Mouse (Mus musculus) small intestine, adult 2 months (tissue): Measurements from ENCODE around the gene Eml1.

Experiments
- CTCF ChIP-seq: fragments of 200-500 bp; IDR thresholded peaks from 2 replicates; pipeline ENCODE4 v1.5.1; 2012; ENCODE audit warnings: low read depth, mild to moderate bottlenecking, control low read depth, inconsistent platforms, low read length, moderate library complexity, mixed read lengths; ENCODE audit not compliant: insufficient replicate concordance, insufficient read length; ENCODE audit errors: extremely low read depth
- POLR2A ChIP-seq: fragments of 200-500 bp; IDR thresholded peaks from 2 replicates; pipeline ENCODE4 v1.6.1; 2012; ENCODE audit warnings: low read depth, mild to moderate bottlenecking, control low read depth, inconsistent platforms, low read length, moderate library complexity

DNA sequence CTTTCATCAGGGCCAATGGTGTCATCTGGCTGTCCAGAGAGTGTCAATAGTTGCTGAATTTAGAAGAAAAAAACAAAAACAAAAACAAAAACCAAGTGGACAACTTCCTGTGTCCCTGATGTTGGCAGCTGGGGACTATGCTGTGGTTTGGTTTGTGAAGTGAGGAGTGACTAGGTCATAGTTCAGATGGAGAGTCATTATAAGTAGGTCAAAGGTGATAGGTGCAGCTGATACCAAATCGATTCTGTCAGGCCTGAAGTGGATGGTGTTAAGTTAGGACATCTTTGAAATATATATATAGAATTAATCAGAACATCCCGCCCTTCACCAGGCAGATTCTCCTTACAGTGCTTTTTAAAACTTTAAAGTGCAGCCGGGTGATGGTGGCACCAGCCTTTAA is 103.7 kb downstream of the Eml1 start:
- TF ChIP-seq CTCF: no peak
- no peak for TF ChIP-seq POLR2A
